Mouse (Mus musculus): ENCODE results near the gene Rusc2. TPM values are rescaled to one million over a fixed set of nuclear protein-coding genes. Genes with fewer than 3 reads are reported as not detected.

Rusc2 gene
- polyA plus RNA-seq, 1 experiment from 2014 or later, result 23.4 TPM

DNA sequence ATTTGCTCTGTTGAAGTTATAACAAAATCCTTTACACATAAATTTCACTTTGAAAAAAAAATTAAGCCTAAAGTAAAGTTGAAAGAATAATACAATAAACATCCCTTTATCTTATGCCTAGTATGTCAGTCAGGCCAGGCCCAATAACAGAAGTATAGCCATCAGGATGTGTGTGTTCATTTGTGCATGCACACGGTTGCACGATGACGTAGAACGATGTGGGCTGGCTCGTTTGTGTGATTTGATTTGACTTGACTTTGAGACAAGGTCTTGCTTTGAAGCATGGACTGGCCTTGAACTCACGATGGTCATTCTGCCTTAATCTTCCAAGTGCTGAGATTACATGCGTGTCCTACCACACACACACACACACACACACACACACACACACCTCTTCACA lies 85.1 kb downstream of the Rusc2 start:
- TF ChIP-seq CTCF (IDR thresholded peaks at IDR 0.05) (no peak), EP300 (IDR thresholded peaks at IDR 0.05) (no peak)
- no peak overlapping the region for H3K9ac ChIP-seq (replicated peaks; ENCODE audit: low read depth)
- no peaks in the 10 kb centered on the region for H3K9me3 ChIP-seq (ENCODE audit: low read length)
- H3K36me3 ChIP-seq (ENCODE audit: insufficient read depth, low read length), result no peaks in the 10 kb centered on the region
- no peak for DNase-seq (ENCODE audit: low spot score)
- no peak for ATAC-seq
- H3K27ac ChIP-seq (ENCODE audit: low read length), result no peak overlapping the region
- no peaks in the 10 kb centered on the region for H3K27me3 ChIP-seq (replicated peaks; ENCODE audit: insufficient read depth, low read length)
- H3K4me1 ChIP-seq (ENCODE audit: insufficient read depth, low read depth, low read length), result no peaks in the 10 kb centered on the region
- no peak overlapping the region for H3K4me3 ChIP-seq (ENCODE audit: low read depth, low read length)
- 85% methylated on average over 7 of the region's 7 CpGs for WGBS
- no peak overlapping the region for H3K4me2 ChIP-seq (replicated peaks; ENCODE audit: low read depth, low read length)

DNA sequence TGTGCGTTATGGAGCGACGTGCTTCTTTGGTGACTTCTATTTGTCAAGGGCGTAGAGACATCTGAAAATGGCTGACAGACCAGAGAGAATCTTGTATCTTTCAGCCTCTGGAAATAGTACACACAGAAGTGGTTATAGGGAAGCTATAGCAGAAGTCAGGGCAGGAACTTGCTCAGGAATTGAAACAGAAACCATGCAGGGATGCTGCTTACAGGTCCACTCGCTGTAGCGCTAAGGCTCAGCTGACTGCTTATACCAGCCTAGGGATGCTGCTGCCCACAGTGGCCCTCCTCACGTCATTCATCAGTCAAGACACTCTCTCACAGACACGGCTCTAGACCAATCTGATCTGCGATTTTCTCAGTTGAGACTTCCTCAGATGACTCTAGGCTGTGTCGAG lies 88.5 kb downstream of the Rusc2 start:
- Histone ChIP-seq H3K27ac (ENCODE audit: low read length) (no peak overlapping the region), H3K4me2 (replicated peaks; ENCODE audit: low read depth, low read length) (no peak overlapping the region), H3K36me3 (ENCODE audit: insufficient read depth, low read length) (no peaks in the 10 kb centered on the region), H3K9ac (replicated peaks; ENCODE audit: low read depth) (no peak overlapping the region), H3K27me3 (replicated peaks; ENCODE audit: insufficient read depth, low read length) (no peaks in the 10 kb centered on the region), H3K4me1 (ENCODE audit: insufficient read depth, low read depth, low read length) (no peaks in the 10 kb centered on the region), H3K4me3 (ENCODE audit: low read depth, low read length) (no peak overlapping the region), H3K9me3 (ENCODE audit: low read length) (no peaks in the 10 kb centered on the region)
- TF ChIP-seq CTCF (IDR thresholded peaks at IDR 0.05) (no peak), EP300 (IDR thresholded peaks at IDR 0.05) (no peak)
- WGBS, result 87% methylated on average over 10 of the region's 10 CpGs
- no peak for ATAC-seq
- DNase-seq (ENCODE audit: low spot score), result no peak

DNA sequence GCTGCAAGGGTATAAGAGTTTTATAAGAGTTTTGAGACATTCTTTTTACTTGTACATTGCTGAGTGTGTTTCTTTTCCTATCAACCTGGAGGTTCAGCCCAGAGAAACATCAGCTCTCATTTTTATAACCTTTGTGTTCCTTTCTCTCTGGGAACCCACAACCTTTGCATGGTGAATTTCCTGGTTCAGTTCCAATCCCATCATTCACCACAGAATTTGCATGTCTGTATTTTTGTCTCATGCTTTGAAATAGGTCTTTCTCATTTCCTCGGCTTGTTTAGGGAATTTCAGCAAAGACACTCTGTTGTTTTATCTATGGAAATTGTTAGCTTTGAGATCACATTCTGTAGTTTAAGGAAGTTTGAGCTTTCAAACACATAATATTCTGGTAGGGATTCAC lies 91.9 kb downstream of the Rusc2 start:
- H3K9ac ChIP-seq (replicated peaks; ENCODE audit: low read depth), result no peak overlapping the region
- no peaks in the 10 kb centered on the region for H3K27me3 ChIP-seq (replicated peaks; ENCODE audit: insufficient read depth, low read length)
- no peaks in the 10 kb centered on the region for H3K36me3 ChIP-seq (ENCODE audit: insufficient read depth, low read length)
- no peaks in the 10 kb centered on the region for H3K9me3 ChIP-seq (ENCODE audit: low read length)
- ATAC-seq, result no peak
- 53% methylated on average over 1 of the region's 1 CpGs for WGBS
- H3K4me2 ChIP-seq (replicated peaks; ENCODE audit: low read depth, low read length), result no peak overlapping the region
- no peak overlapping the region for H3K27ac ChIP-seq (ENCODE audit: low read length)
- DNase-seq (ENCODE audit: low spot score), result no peak
- TF ChIP-seq CTCF (IDR thresholded peaks at IDR 0.05) (no peak), EP300 (IDR thresholded peaks at IDR 0.05) (no peak)
- no peak overlapping the region for H3K4me3 ChIP-seq (ENCODE audit: low read depth, low read length)
- peaks cover 3% of the 10 kb centered on the region; the same call in 1 of the 2 replicates for H3K4me1 ChIP-seq (ENCODE audit: insufficient read depth, low read depth, low read length)

DNA sequence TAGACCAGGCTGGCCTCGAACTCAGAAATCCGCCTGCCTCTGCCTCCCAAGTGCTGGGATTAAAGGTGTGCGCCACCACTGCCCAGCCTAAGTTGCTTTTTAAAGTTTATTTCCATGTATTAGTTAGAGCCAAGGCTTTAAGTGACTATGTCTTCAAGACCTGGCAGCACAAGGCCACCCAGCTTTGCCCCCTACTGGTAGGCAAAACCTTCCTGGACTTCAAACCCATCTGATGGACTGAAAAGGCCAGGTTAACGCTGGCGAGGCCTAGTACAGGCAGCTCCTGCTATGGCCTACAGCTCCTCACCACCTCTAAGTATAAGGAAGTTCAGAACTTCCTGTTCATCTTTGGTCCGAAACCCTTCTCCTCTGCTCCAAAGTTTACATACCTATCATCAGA lies 94.8 kb downstream of the Rusc2 start:
- no peaks in the 10 kb centered on the region for H3K9me3 ChIP-seq (ENCODE audit: low read length)
- ATAC-seq, result no peak
- no peak overlapping the region for H3K4me3 ChIP-seq (ENCODE audit: low read depth, low read length)
- no peak overlapping the region for H3K4me2 ChIP-seq (replicated peaks; ENCODE audit: low read depth, low read length)
- H3K27me3 ChIP-seq (replicated peaks; ENCODE audit: insufficient read depth, low read length), result no peaks in the 10 kb centered on the region
- peaks cover 3% of the 10 kb centered on the region; the same call in 1 of the 2 replicates for H3K4me1 ChIP-seq (ENCODE audit: insufficient read depth, low read depth, low read length)
- 84% methylated on average over 6 of the region's 6 CpGs for WGBS
- DNase-seq (ENCODE audit: low spot score), result no peak
- TF ChIP-seq CTCF (IDR thresholded peaks at IDR 0.05) (peak; percentile 37), EP300 (IDR thresholded peaks at IDR 0.05) (no peak)
- no peak overlapping the region for H3K9ac ChIP-seq (replicated peaks; ENCODE audit: low read depth)
- H3K36me3 ChIP-seq (ENCODE audit: insufficient read depth, low read length), result no peaks in the 10 kb centered on the region
- no peak overlapping the region for H3K27ac ChIP-seq (ENCODE audit: low read length)

Other genes with a start within 250 kb of the Rusc2 start
- gene Atp8b5, start 114.8 kb upstream of the Rusc2 start, polyA plus RNA-seq (2015; fragmentation: Nextera tagmentation; extraction: Ambion mirVana), result 0.14 and 0.21 TPM in 2 replicates
- gene Fam166b, start 47.2 kb downstream of the Rusc2 start, polyA plus RNA-seq (2015; fragmentation: Nextera tagmentation; extraction: Ambion mirVana), result 4.6 and 6.8 TPM in 2 replicates
- 7.3 and 8.0 TPM in 2 replicates for gene Tesk1, start 60.0 kb downstream of the Rusc2 start, polyA plus RNA-seq (2015; fragmentation: Nextera tagmentation; extraction: Ambion mirVana)
- gene Cd72, start 72.6 kb downstream of the Rusc2 start, polyA plus RNA-seq (2015; fragmentation: Nextera tagmentation; extraction: Ambion mirVana), result 2.7 and 3.1 TPM in 2 replicates
- not detected in 2 replicates for gene Sit1, start 101.8 kb downstream of the Rusc2 start, polyA plus RNA-seq (2015; fragmentation: Nextera tagmentation; extraction: Ambion mirVana)
- gene Ccdc107, start 110.9 kb downstream of the Rusc2 start, polyA plus RNA-seq (2015; fragmentation: Nextera tagmentation; extraction: Ambion mirVana), result 81.0 and 82.7 TPM in 2 replicates
- gene Arhgef39, start 117.7 kb downstream of the Rusc2 start, polyA plus RNA-seq (2015; fragmentation: Nextera tagmentation; extraction: Ambion mirVana), result 2.4 and 3.5 TPM in 2 replicates
- 2.1 and 2.6 TPM in 2 replicates for gene Car9, start 125.0 kb downstream of the Rusc2 start, polyA plus RNA-seq (2015; fragmentation: Nextera tagmentation; extraction: Ambion mirVana)
- gene Tpm2, start 141.8 kb downstream of the Rusc2 start, polyA plus RNA-seq (2015; fragmentation: Nextera tagmentation; extraction: Ambion mirVana), result 84.8 and 89.0 TPM in 2 replicates
- gene Creb3, start 180.4 kb downstream of the Rusc2 start, polyA plus RNA-seq (2015; fragmentation: Nextera tagmentation; extraction: Ambion mirVana), result 115 and 126 TPM in 2 replicates
- gene Tln1, start 180.7 kb downstream of the Rusc2 start, polyA plus RNA-seq (2015; fragmentation: Nextera tagmentation; extraction: Ambion mirVana), result 75.6 and 104 TPM in 2 replicates
- gene Rgp1, start 196.7 kb downstream of the Rusc2 start, polyA plus RNA-seq (2015; fragmentation: Nextera tagmentation; extraction: Ambion mirVana), result 13.7 and 15.7 TPM in 2 replicates
- 12.7 and 14.4 TPM in 2 replicates for gene Gba2, start 196.9 kb downstream of the Rusc2 start, polyA plus RNA-seq (2015; fragmentation: Nextera tagmentation; extraction: Ambion mirVana)
- 0.87 TPM in 1 of 2 replicates, not detected in the other for gene Msmp, start 202.5 kb downstream of the Rusc2 start, polyA plus RNA-seq (2015; fragmentation: Nextera tagmentation; extraction: Ambion mirVana)
- gene Npr2, start 250.0 kb downstream of the Rusc2 start, polyA plus RNA-seq (2015; fragmentation: Nextera tagmentation; extraction: Ambion mirVana), result 11.9 and 12.8 TPM in 2 replicates

Measured in lung, postnatal 0 days (tissue).